Mouse (Mus musculus) embryonic facial prominence, embryonic 13.5 days (tissue): ENCODE data around the gene Lclat1. TPM values are rescaled to one million over a fixed set of nuclear protein-coding genes. Genes with fewer than 3 reads are reported as not detected.

Source experiments
- ATAC-seq: fragments of 200-750 bp; cut with Nextera tagmentation; 2 replicates; pipeline ENCODE4 v1.8.0; 2017; ENCODE audit warnings: low read depth; ENCODE audit not compliant: insufficient number of reproducible peaks, insufficient read depth, low FRiP score, low TSS enrichment
- H3K27ac ChIP-seq: fragments of 300-500 bp; sonication (generic); 2 replicates; pipeline ENCODE4 v1.5.1; 2015; ENCODE audit warnings: moderate library complexity, mild to moderate bottlenecking, inconsistent platforms
- H3K27me3 ChIP-seq: fragments of 300-500 bp; sonication (generic); 2 replicates; pipeline ENCODE4 v1.6.1; 2015; ENCODE audit warnings: mild to moderate bottlenecking, inconsistent platforms
- H3K36me3 ChIP-seq: fragments of 300-500 bp; sonication (generic); 2 replicates; pipeline ENCODE4 v1.6.1; 2015; ENCODE audit warnings: mild to moderate bottlenecking, inconsistent platforms
- H3K4me1 ChIP-seq: fragments of 300-500 bp; sonication (generic); 2 replicates; pipeline ENCODE4 v1.6.1; 2015; ENCODE audit warnings: inconsistent platforms
- H3K4me2 ChIP-seq: fragments of 300-500 bp; sonication (generic); 2 replicates; pipeline ENCODE4 v1.6.1; 2015; ENCODE audit warnings: moderate library complexity, mild to moderate bottlenecking, inconsistent platforms
- H3K4me3 ChIP-seq: fragments of 300-500 bp; sonication (generic); 2 replicates; pipeline ENCODE4 v1.5.1; 2015; ENCODE audit warnings: mild to moderate bottlenecking, inconsistent platforms
- H3K9ac ChIP-seq: fragments of 300-500 bp; sonication (generic); 2 replicates; pipeline ENCODE4 v1.6.1; 2015; ENCODE audit warnings: mild to moderate bottlenecking, inconsistent platforms
- H3K9me3 ChIP-seq: fragments of 300-500 bp; sonication (generic); 2 replicates; pipeline ENCODE4 v1.6.1; 2016; ENCODE audit warnings: inconsistent platforms
- WGBS: fragments of 180-500 bp; shearing (Covaris S2); methylation state at CpG from one replicate; pipeline ENCODE4 v1.1.7; 2015; ENCODE audit warnings: mixed read lengths; 5-methylcytosine and 5-hydroxymethylcytosine counted together
- polyA plus RNA-seq: library from polyadenylated mRNA; unstranded; fragments of >200 nt; fragmentation: Nextera tagmentation; extraction: Ambion mirVana; gene quantifications from 2 replicates; pipeline ENCODE4 v1.2.1, GENCODE M21; 2015

Gene Lclat1
- polyA plus RNA-seq, 1 experiment from 2014 or later, result 10.6 TPM

- H3K27ac ChIP-seq, result no peak overlapping the region
- 76% methylated on average over 5 of the region's 5 CpGs for WGBS
- ATAC-seq, result no peak
Measured at GRCm38 (mm10) chr17:73071725-73072263, 36.0 kb upstream of the Lclat1 start.

GRCm38 (mm10) chr17:73072286-73072685 lies 35.5 kb upstream of the Lclat1 start:
- H3K27me3 ChIP-seq, result no peaks in the 10 kb centered on the region
- H3K4me1 ChIP-seq, result peaks cover 19% of the 10 kb centered on the region
- no peak overlapping the region for H3K27ac ChIP-seq
- H3K9ac ChIP-seq, result no peak overlapping the region
- ATAC-seq, result no peak
- H3K36me3 ChIP-seq, result no peaks in the 10 kb centered on the region
- no peak overlapping the region for H3K4me3 ChIP-seq
- H3K4me2 ChIP-seq, result no peak overlapping the region
- 22% methylated on average over 8 of the region's 8 CpGs for WGBS
- no peaks in the 10 kb centered on the region for H3K9me3 ChIP-seq

More at GRCm38 (mm10) chr17:73071725-73072263, 36.0 kb upstream of the Lclat1 start:
- no peak overlapping the region for H3K4me2 ChIP-seq
- no peaks in the 10 kb centered on the region for H3K27me3 ChIP-seq
- H3K4me1 ChIP-seq, result peaks cover 19% of the 10 kb centered on the region
- no peak overlapping the region for H3K4me3 ChIP-seq
- no peaks in the 10 kb centered on the region for H3K36me3 ChIP-seq
- H3K9me3 ChIP-seq, result no peaks in the 10 kb centered on the region
- no peak overlapping the region for H3K9ac ChIP-seq

- ATAC-seq, result no peak
- Histone ChIP-seq H3K27me3 (no peaks in the 10 kb centered on the region), H3K4me1 (peaks cover 15% of the 10 kb centered on the region; the same call in 1 of the 2 replicates), H3K27ac (no peak overlapping the region; the same call in 1 of the 2 replicates), H3K9ac (no peak overlapping the region), H3K9me3 (no peaks in the 10 kb centered on the region), H3K36me3 (no peaks in the 10 kb centered on the region), H3K4me3 (no peak overlapping the region), H3K4me2 (no peak overlapping the region)
- WGBS, result 60% methylated on average over 3 of the region's 3 CpGs
Measured at GRCm38 (mm10) chr17:73074631-73075030, 33.2 kb upstream of the Lclat1 start.

GRCm38 (mm10) chr17:73075238-73075890 lies 32.4 kb upstream of the Lclat1 start:
- Histone ChIP-seq H3K4me1 (peaks cover 15% of the 10 kb centered on the region; the same call in 1 of the 2 replicates), H3K36me3 (no peaks in the 10 kb centered on the region), H3K4me3 (no peak overlapping the region), H3K4me2 (no peak overlapping the region), H3K27ac (no peak overlapping the region), H3K9ac (no peak overlapping the region), H3K9me3 (no peaks in the 10 kb centered on the region), H3K27me3 (no peaks in the 10 kb centered on the region)
- WGBS, result 37% methylated on average over 9 of the region's 9 CpGs
- ATAC-seq, result no peak

- no peaks in the 10 kb centered on the region for H3K27me3 ChIP-seq
- H3K4me3 ChIP-seq, result no peak overlapping the region
- WGBS, result 84% methylated on average over 3 of the region's 3 CpGs
- H3K27ac ChIP-seq, result no peak overlapping the region
- H3K4me1 ChIP-seq, result peaks cover 22% of the 10 kb centered on the region
- no peak overlapping the region for H3K4me2 ChIP-seq
- no peaks in the 10 kb centered on the region for H3K9me3 ChIP-seq
- H3K9ac ChIP-seq, result no peak overlapping the region
- ATAC-seq, result no peak
- H3K36me3 ChIP-seq, result no peaks in the 10 kb centered on the region
Measured at GRCm38 (mm10) chr17:73077638-73078037, 30.1 kb upstream of the Lclat1 start.

GRCm38 (mm10) chr17:73081360-73082133 lies 26.2 kb upstream of the Lclat1 start:
- no peak for ATAC-seq
- H3K4me3 ChIP-seq, result no peak overlapping the region
- H3K4me1 ChIP-seq, result peaks cover 28% of the 10 kb centered on the region
- H3K9me3 ChIP-seq, result no peaks in the 10 kb centered on the region
- H3K27me3 ChIP-seq, result no peaks in the 10 kb centered on the region
- no peak overlapping the region for H3K4me2 ChIP-seq
- H3K36me3 ChIP-seq, result no peaks in the 10 kb centered on the region
- WGBS, result 25% methylated on average over 9 of the region's 9 CpGs
- peak overlapping the region; percentile 86; the same call in 1 of the 2 replicates for H3K27ac ChIP-seq
- no peak overlapping the region for H3K9ac ChIP-seq

GRCm38 (mm10) chr17:73082506-73083196 lies 25.1 kb upstream of the Lclat1 start:
- no peak overlapping the region for H3K9ac ChIP-seq
- no peaks in the 10 kb centered on the region for H3K36me3 ChIP-seq
- H3K9me3 ChIP-seq, result no peaks in the 10 kb centered on the region
- 29% methylated on average over 4 of the region's 4 CpGs for WGBS
- ATAC-seq, result 0 out of 2 replicates have a peak, but pooled peaks have one; percentile 54
- no peak overlapping the region for H3K4me2 ChIP-seq
- no peaks in the 10 kb centered on the region for H3K27me3 ChIP-seq
- H3K4me3 ChIP-seq, result no peak overlapping the region
- peaks cover 34% of the 10 kb centered on the region for H3K4me1 ChIP-seq
- H3K27ac ChIP-seq, result peak overlapping the region; percentile 86

- WGBS, result 53% methylated on average over 13 of the region's 13 CpGs
- no peaks in the 10 kb centered on the region for H3K27me3 ChIP-seq
- peaks cover 21% of the 10 kb centered on the region for H3K4me1 ChIP-seq
- no peak for ATAC-seq
- H3K27ac ChIP-seq, result no peak overlapping the region
- no peak overlapping the region for H3K4me2 ChIP-seq
- H3K4me3 ChIP-seq, result no peak overlapping the region
- H3K9me3 ChIP-seq, result no peaks in the 10 kb centered on the region
- no peaks in the 10 kb centered on the region for H3K36me3 ChIP-seq
- H3K9ac ChIP-seq, result no peak overlapping the region
Measured at GRCm38 (mm10) chr17:73087045-73087910, 20.5 kb upstream of the Lclat1 start.

GRCm38 (mm10) chr17:73091368-73091767 lies 16.4 kb upstream of the Lclat1 start:
- no peaks in the 10 kb centered on the region for H3K9me3 ChIP-seq
- ATAC-seq, result no peak
- no peaks in the 10 kb centered on the region for H3K27me3 ChIP-seq
- H3K4me2 ChIP-seq, result no peak overlapping the region
- H3K36me3 ChIP-seq, result no peaks in the 10 kb centered on the region
- 85% methylated on average over 8 of the region's 8 CpGs for WGBS
- H3K4me3 ChIP-seq, result no peak overlapping the region
- no peak overlapping the region for H3K9ac ChIP-seq
- H3K27ac ChIP-seq, result peak overlapping the region; percentile 52; the same call in 1 of the 2 replicates
- peaks cover 16% of the 10 kb centered on the region for H3K4me1 ChIP-seq

- no peak overlapping the region for H3K9ac ChIP-seq
- H3K4me1 ChIP-seq, result peaks cover 12% of the 10 kb centered on the region
- no peak overlapping the region for H3K4me3 ChIP-seq
- no peak overlapping the region for H3K4me2 ChIP-seq
- peak overlapping the region; percentile 52; the same call in 1 of the 2 replicates for H3K27ac ChIP-seq
- no peak for ATAC-seq
- H3K36me3 ChIP-seq, result no peaks in the 10 kb centered on the region
- no peaks in the 10 kb centered on the region for H3K9me3 ChIP-seq
- 77% methylated on average over 12 of the region's 12 CpGs for WGBS
- H3K27me3 ChIP-seq, result no peaks in the 10 kb centered on the region
Measured at GRCm38 (mm10) chr17:73092103-73093097, 15.4 kb upstream of the Lclat1 start.
